Mouse (Mus musculus): ENCODE measurements around the gene Abraxas2.

The Abraxas2 gene

GRCm38 (mm10) chr7:132900826-132901531 lies 42.0 kb downstream of the Abraxas2 start:
- DNase-seq, result no peak

- DNase-seq, result no peak
Measured at GRCm38 (mm10) chr7:132903796-132904195, 44.8 kb downstream of the Abraxas2 start.

- DNase-seq, result no peak
Measured at GRCm38 (mm10) chr7:132921971-132922370, 62.9 kb downstream of the Abraxas2 start.

GRCm38 (mm10) chr7:132925227-132925626 lies 66.2 kb downstream of the Abraxas2 start:
- DNase-seq, result no peak

GRCm38 (mm10) chr7:132927201-132927600 lies 68.2 kb downstream of the Abraxas2 start:
- no peak for DNase-seq

GRCm38 (mm10) chr7:132930055-132930454 lies 71.0 kb downstream of the Abraxas2 start:
- peak in 1 of 2 experiments; percentile 12 for DNase-seq

- DNase-seq, result peak; percentile 97 to 98
Measured at GRCm38 (mm10) chr7:132930850-132931559, 72.0 kb downstream of the Abraxas2 start, which contains the start of gene Zranb1. Gene Zranb1 (plus strand): TSS chr7:132931142.

GRCm38 (mm10) chr7:132931560-132932351 lies 72.7 kb downstream of the Abraxas2 start:
- no peak for DNase-seq

GRCm38 (mm10) chr7:132933331-132933730 lies 74.3 kb downstream of the Abraxas2 start:
- DNase-seq, result no peak
